Mouse (Mus musculus): ENCODE results near the gene Cnbd2. TPM values are rescaled to one million over a fixed set of nuclear protein-coding genes. Genes with fewer than 3 reads are reported as not detected.
A peak's percentile ranks its signal among the peaks of the same experiment; 100 is the strongest.

Gene Cnbd2
- total and polyA plus RNA-seq, 3 experiments, result 1.0 to 3.6 (median 3.0) TPM

DNA sequence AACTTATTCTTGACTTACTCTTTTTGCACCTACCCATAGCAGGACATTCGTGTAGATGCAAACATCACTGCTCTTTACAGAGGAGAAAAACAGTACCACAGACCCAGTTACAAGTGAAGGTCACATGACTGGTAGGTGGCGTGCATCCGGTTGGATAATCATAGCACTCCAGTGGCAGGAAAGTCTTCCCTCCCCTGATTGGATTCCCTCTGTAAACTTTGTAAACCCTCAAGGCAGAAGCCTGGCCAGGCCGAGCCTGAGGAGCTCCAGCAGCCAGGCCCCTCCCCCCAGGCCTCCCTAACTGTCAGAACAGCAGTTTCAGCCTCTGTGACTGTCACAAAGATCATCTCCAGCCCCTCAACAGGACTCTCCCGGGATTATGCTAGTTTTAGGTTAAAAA, 12.6 kb downstream of the Cnbd2 start:
- Histone ChIP-seq H3K27me3 (replicated peaks) (no peaks in the 10 kb centered on the region), H3K79me2 (replicated peaks; ENCODE audit: control insufficient read depth, extremely low read depth, insufficient read depth, poor library complexity, severe bottlenecking) (no peaks in the 10 kb centered on the region; the same call in 1 of the 2 replicates), H3K9ac (ENCODE audit: insufficient read depth, low read depth) (no peak overlapping the region), H3K27ac (ENCODE audit: insufficient read depth, low read depth) (no peak overlapping the region), H3K9me3 (replicated peaks; ENCODE audit: low read length) (peaks cover 13% of the 10 kb centered on the region), H3K4me1 (ENCODE audit: control insufficient read depth in 1 of 2, insufficient read depth in 2 of 2) (peaks cover 3 to 15% of the 10 kb centered on the region in 2 experiments; a peak in 3 of 4 replicates), H3K36me3 (replicated peaks in 1 of 2; ENCODE audit: control insufficient read depth in 1 of 2, insufficient read depth in 1 of 2, low read length in 1 of 2) (peaks cover 0 to 22% of the 10 kb centered on the region in 2 experiments), H3K4me2 (ENCODE audit: insufficient read depth, low read depth, poor library complexity, severe bottlenecking) (peak overlapping the region; percentile 19; the same call in 1 of the 2 replicates), H3K4me3 (replicated peaks in 1 of 3; ENCODE audit: low read depth in 2 of 3, low read length in 2 of 3, poor library complexity in 1 of 3) (no peak overlapping the region)
- DNase-seq (ENCODE audit: extremely low read depth), result peak; percentile 21
- in situ Hi-C loops (cut with MboI; ENCODE audit: low pct_ligation_motif_present, low pct_unique_long_range_greater_than_20kb, low sequenced_read_pairs) (no loop called here), dilution Hi-C loops (cut with MboI; ENCODE audit: extremely low pct_ligation_motif_present, extremely low pct_unique_long_range_greater_than_20kb, low sequenced_read_pairs) (no loop called here)
- TF ChIP-seq USF2 (conservative IDR thresholded peaks at IDR 0.05; ENCODE audit: low read depth, low read length) (peak; percentile 31), USF1 (IDR thresholded peaks at IDR 0.05; ENCODE audit: low read depth, low read length) (peak; percentile 41), ETS1 (conservative IDR thresholded peaks at IDR 0.05; ENCODE audit: low read depth, low read length) (no peak)

DNA sequence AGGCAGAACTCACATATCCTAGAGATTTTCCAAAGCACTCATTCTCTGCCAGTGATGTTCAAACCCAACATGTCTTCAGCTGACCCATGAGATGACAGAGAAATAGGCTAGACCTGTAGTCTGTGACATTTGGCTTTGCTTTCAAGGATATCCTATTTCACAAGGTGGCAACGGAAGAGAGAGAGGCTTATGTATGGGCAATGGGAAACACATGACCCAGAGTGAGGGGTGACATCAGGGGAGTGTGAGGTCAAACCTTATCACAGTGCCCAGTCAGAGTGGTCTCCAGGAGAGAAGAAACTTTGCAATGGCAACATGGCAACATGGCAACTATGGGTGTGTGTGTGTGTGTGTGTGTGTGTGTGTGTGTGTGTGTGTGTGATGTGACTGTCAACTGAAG, 18.6 kb downstream of the Cnbd2 start:
- no peaks in the 10 kb centered on the region for H3K79me2 ChIP-seq (replicated peaks; ENCODE audit: control insufficient read depth, extremely low read depth, insufficient read depth, poor library complexity, severe bottlenecking)
- H3K9ac ChIP-seq (ENCODE audit: insufficient read depth, low read depth), result no peak overlapping the region
- no peak overlapping the region for H3K27ac ChIP-seq (ENCODE audit: insufficient read depth, low read depth)
- H3K9me3 ChIP-seq (replicated peaks; ENCODE audit: low read length), result peaks cover 7% of the 10 kb centered on the region
- dilution Hi-C loops (cut with MboI; ENCODE audit: extremely low pct_ligation_motif_present, extremely low pct_unique_long_range_greater_than_20kb, low sequenced_read_pairs), result no loop called here
- DNase-seq (ENCODE audit: extremely low read depth), result no peak
- H3K4me2 ChIP-seq (ENCODE audit: insufficient read depth, low read depth, poor library complexity, severe bottlenecking), result no peak overlapping the region
- H3K4me3 ChIP-seq (replicated peaks in 1 of 3; ENCODE audit: low read depth in 2 of 3, low read length in 2 of 3, poor library complexity in 1 of 3), result no peak overlapping the region
- in situ Hi-C loops (cut with MboI; ENCODE audit: low pct_ligation_motif_present, low pct_unique_long_range_greater_than_20kb, low sequenced_read_pairs), result no loop called here
- H3K27me3 ChIP-seq (replicated peaks), result no peaks in the 10 kb centered on the region
- peaks cover 0 to 6% of the 10 kb centered on the region in 2 experiments for H3K36me3 ChIP-seq (replicated peaks in 1 of 2; ENCODE audit: control insufficient read depth in 1 of 2, insufficient read depth in 1 of 2, low read length in 1 of 2)
- TF ChIP-seq ZMIZ1 (IDR thresholded peaks at IDR 0.05; ENCODE audit: low read depth, low read length) (no peak), MEF2A (IDR thresholded peaks at IDR 0.05; ENCODE audit: borderline replicate concordance, low read depth, low read length) (no peak), CHD1 (IDR thresholded peaks at IDR 0.05; ENCODE audit: low read depth, low read length) (no peak), KAT2A (IDR thresholded peaks at IDR 0.05; ENCODE audit: insufficient replicate concordance, low read length) (no peak), SMC3 (IDR thresholded peaks at IDR 0.05; ENCODE audit: low read depth, low read length) (no peak), MYC (IDR thresholded peaks at IDR 0.05; ENCODE audit: low read depth, low read length) (no peak), BHLHE40 (IDR thresholded peaks at IDR 0.05; ENCODE audit: low read depth, low read length) (no peak), ZC3H11A (IDR thresholded peaks at IDR 0.05; ENCODE audit: low read depth, low read length) (no peak), USF2 (conservative IDR thresholded peaks at IDR 0.05; ENCODE audit: low read depth, low read length) (no peak), PAX5 (IDR thresholded peaks at IDR 0.05; ENCODE audit: low read length) (no peak), JUND (conservative IDR thresholded peaks at IDR 0.05; ENCODE audit: low read depth, low read length) (no peak), JUN (IDR thresholded peaks at IDR 0.05; ENCODE audit: insufficient read depth, low read depth, low read length) (no peak), TCF12 (IDR thresholded peaks at IDR 0.05; ENCODE audit: low read depth, low read length) (no peak), EP300 (IDR thresholded peaks at IDR 0.05; ENCODE audit: low read length) (no peak)
- peaks cover 0 to 8% of the 10 kb centered on the region in 2 experiments; a peak in 2 of 4 replicates for H3K4me1 ChIP-seq (ENCODE audit: control insufficient read depth in 1 of 2, insufficient read depth in 2 of 2)
